Mouse (Mus musculus) heart, postnatal 36 days (tissue): ENCODE results near the gene Rsrc1. TPM values are rescaled to one million over a fixed set of nuclear protein-coding genes. Genes with fewer than 3 reads are reported as not detected.
A peak's percentile ranks its signal among the peaks of the same experiment; 100 is the strongest.

ENCODE experiments used
- DNase-seq, 2 experiments: peaks; one replicate each; pipeline ENCODE4 v3.0.0; 2021 to 2022
- intact Hi-C: fragments of 180-260 bp; cut with DNase I; formaldehyde crosslinking; loops from one replicate; pipeline ENCODE4 v1.15.1; 2025
- total RNA-seq, 2 experiments: library from RNA; stranded (reverse); gene quantifications; 2 replicates each; pipeline ENCODE4 v1.2.3; 2021

The Rsrc1 gene
- total RNA-seq = 10 to 100 TPM in 1 of 2 experiments, 1 to 10 TPM in 1; 9.3 to 13.5 TPM

DNA sequence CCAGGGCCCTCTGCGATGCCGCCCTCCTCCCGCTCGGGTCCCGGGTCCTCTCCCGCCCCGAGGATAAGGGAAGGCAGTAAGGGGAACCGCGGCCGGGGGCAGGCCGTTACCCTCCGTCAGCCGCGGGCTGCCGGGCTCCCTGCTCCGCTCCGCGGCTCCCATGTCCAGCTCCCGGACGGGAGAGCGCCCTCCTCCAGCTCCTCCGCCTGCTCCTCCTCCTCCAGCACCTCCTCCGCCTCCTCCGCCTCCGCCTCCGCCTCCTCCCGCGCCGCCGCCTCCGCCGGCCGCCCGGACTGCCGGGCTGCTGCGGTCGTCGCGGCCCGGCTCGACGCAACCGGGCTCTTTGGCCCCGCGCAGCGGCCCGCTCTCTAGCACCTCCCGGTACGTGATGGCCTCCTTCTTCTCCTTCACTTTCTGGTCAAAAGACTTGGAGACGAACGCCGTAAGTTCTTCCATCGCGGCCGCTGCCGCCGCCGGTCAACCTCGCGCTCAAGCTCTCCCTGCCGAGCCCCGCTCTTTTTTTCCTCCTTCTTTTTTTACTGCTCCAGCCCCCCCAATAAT, at the start of gene Rsrc1:
TSS of gene Rsrc1 (plus strand) at position 290 of the 561 bp plus-strand sequence.
- intact Hi-C loops = loop anchor here (10.0 kb wide), 2 partner anchors 364 to 604 kb away; partner anchors contain the start of gene Mfsd1
- peak; percentile 66 to 78 for DNase-seq

GRCm38 (mm10) chr3:66939675-66940074, 41.5 kb upstream of the Rsrc1 start:
- intact Hi-C loops = no loop called here
- DNase-seq = no peak

GRCm38 (mm10) chr3:66955126-66955525, 26.1 kb upstream of the Rsrc1 start:
- intact Hi-C loops = no loop called here

GRCm38 (mm10) chr3:66959972-66960371, 21.2 kb upstream of the Rsrc1 start:
- no peak for DNase-seq
- intact Hi-C loops = no loop called here

More at GRCm38 (mm10) chr3:66955126-66955525, 26.1 kb upstream of the Rsrc1 start:
- no peak for DNase-seq

GRCm38 (mm10) chr3:66964884-66965283, 16.3 kb upstream of the Rsrc1 start:
- intact Hi-C loops = no loop called here
- no peak for DNase-seq

DNA sequence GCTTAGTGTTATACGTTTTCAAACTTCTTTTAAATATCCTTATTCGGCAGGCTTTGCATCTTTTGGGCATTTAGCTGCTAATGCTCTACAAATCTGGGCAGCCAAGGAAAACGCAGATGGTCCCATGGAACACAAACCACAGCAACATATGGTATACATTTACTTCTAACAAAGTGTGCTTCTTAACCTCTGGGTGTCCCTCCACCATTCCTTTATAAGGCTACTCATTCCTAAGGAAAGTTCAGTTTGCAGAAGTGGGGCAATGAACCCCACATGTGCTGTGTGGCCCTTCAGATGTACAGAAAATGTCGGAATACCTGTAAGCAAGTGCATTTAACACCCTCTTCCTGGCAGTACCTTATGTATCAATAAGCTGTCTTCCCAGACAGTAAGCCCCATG, 13.7 kb upstream of the Rsrc1 start:
- intact Hi-C loops = no loop called here

DNA sequence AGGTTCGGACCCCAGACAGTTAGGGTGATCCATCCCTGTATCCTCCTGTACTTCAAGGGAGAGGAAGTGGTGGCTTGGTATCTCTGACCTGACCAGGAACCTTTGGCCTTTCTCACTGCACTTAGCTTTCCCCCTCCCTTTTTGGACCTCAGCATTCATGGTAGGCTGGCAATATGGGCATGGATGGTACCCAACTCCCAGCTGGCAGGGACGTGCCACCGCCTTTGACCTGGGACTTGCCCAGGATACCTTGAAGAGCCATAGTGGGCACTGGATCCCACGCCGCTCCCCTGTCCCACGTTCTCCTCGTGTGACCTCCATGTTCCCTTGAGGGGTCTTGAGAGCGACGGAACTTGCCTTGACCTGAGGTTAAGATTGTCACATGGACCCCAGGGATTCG, 10.9 kb upstream of the Rsrc1 start:
- intact Hi-C loops = no loop called here

More for the DNA sequence above, 13.7 kb upstream of the Rsrc1 start:
- no peak for DNase-seq

GRCm38 (mm10) chr3:66970661-66971331, 10.4 kb upstream of the Rsrc1 start:
- intact Hi-C loops = no loop called here
- DNase-seq = no peak

More for the DNA sequence above, 10.9 kb upstream of the Rsrc1 start:
- peak in 1 of 2 experiments; percentile 2 for DNase-seq

DNA sequence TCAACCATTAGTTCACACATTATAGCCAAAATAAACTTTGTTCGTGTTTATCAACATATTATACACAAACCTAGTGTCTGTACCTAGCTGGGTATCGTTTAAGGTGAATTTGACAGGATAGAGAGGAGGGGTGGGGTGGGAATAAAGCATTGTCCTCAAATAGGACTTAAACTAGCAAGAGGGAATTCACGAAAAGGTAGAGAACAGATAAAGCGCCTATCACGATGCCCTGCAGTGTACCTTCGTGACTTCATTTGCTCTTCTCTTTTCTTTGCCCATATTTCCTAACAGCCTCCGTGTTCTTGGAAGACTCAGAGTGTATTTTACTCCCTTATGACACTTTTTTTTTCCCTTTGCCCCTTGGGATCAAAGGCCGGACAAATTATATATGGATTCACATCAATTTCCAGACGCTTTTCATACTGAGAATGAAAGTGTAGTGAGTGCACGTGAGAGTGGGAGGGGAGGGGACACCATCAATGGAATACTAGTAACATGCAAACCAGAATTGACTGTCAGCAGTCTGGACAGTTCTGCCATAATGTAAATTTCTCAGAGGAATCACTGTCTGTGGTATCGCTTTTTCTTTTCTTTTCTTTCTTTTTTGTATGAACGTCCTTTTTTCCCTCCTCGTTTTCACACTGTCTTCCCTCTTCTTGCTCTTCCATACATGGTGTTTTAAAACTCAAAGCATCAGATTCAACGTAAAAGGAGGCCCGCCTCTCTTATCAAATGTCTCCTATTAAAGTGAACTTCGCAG, 8.8 kb upstream of the Rsrc1 start:
- peak in 1 of 2 experiments; percentile 13 for DNase-seq
- intact Hi-C loops = loop anchor here (1.0 kb wide), 1 partner anchor 10 kb away; no protein-coding TSS in a partner anchor

DNA sequence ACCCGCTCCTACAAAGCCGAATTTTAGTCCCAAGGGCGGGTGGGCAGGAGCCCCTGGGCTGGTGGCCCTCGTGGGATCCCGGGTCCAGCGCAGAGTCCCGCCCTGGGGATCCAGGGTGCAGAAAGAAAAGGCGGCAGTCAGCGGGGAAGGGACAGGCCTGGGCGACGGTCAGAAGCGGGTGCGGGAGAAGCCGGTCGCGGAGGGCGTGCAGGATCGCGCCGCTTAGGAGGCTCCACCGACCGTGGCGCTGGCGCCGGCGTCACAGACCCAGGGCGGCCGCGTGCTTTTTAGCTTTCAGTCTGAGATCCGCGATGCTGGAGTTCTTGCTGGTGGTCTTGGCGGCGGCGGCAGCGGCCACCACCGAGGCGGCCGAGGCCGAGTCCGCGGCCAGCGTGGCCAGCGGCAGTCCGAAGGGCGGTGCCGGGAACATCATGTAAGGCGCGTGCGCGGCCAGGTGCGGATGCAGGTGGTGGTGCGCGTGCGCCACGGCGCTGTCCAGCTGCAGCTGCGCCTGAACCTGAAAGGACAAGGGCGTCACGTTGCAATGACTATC, 7.7 kb upstream of the Rsrc1 start:
- intact Hi-C loops = no loop called here
- peak in 1 of 2 experiments; percentile 52 for DNase-seq

GRCm38 (mm10) chr3:66974501-66974900, 6.7 kb upstream of the Rsrc1 start:
- intact Hi-C loops = no loop called here
- DNase-seq = peak in 1 of 2 experiments; percentile 1

- intact Hi-C loops = no loop called here
- DNase-seq = peak in 1 of 2 experiments; percentile 11
Measured at GRCm38 (mm10) chr3:66976889-66977615, 4.1 kb upstream of the Rsrc1 start.

GRCm38 (mm10) chr3:66977811-66978456, 3.3 kb upstream of the Rsrc1 start:
- DNase-seq = peak in 1 of 2 experiments; percentile 14
- intact Hi-C loops = no loop called here

- peak in 1 of 2 experiments; percentile 43 for DNase-seq
- intact Hi-C loops = no loop called here
Measured at GRCm38 (mm10) chr3:66978457-66979381, 2.5 kb upstream of the Rsrc1 start.

GRCm38 (mm10) chr3:66979491-66979890, 1.7 kb upstream of the Rsrc1 start:
- intact Hi-C loops = no loop called here
- DNase-seq = peak in 1 of 2 experiments; percentile 14

GRCm38 (mm10) chr3:66980111-66980975, 847 bp upstream of the Rsrc1 start:
- DNase-seq = peak in 1 of 2 experiments; percentile 3
- intact Hi-C loops = loop anchor here (10.0 kb wide), 2 partner anchors 364 to 604 kb away; partner anchors contain the start of gene Mfsd1

DNA sequence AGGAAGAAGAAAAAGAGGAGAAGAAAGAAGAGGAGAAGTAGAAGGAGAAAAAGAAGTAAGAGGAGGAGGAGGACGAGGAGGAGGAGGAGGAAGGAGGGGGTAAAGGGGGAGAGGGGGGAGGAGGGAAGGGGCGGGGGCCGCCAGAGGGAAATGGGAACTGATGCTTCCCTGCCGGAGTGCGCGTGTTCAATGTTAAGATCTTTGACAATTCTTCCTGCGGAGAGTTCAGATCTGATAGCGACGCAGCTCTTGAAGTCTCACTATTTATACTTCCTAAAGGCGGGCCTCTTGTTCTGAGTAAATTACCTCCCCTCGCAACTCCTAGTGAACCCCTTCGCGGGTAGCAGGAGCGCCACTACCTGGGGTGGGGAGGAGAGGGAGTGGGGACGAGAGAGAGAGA, 516 bp downstream of the Rsrc1 start, which contains the start of gene Shox2:
TSS of gene Shox2 (minus strand) at position 66 of the 400 bp plus-strand sequence.
- intact Hi-C loops = loop anchor here (1.0 to 10.0 kb wide), 3 partner anchors 9 to 603 kb away; partner anchors contain the start of gene Mfsd1

More for the DNA sequence above, 516 bp downstream of the Rsrc1 start, which contains the start of gene Shox2:
- DNase-seq = peak in 1 of 2 experiments; percentile 31
